Mouse (Mus musculus): ENCODE measurements at regions not wholly inside any gene's neighbourhood (a gene's known extent, or its start where the extent isn't known, plus 50 kb on each side); places are given as distances from the start of the nearest gene placed in this dataset.

DNA sequence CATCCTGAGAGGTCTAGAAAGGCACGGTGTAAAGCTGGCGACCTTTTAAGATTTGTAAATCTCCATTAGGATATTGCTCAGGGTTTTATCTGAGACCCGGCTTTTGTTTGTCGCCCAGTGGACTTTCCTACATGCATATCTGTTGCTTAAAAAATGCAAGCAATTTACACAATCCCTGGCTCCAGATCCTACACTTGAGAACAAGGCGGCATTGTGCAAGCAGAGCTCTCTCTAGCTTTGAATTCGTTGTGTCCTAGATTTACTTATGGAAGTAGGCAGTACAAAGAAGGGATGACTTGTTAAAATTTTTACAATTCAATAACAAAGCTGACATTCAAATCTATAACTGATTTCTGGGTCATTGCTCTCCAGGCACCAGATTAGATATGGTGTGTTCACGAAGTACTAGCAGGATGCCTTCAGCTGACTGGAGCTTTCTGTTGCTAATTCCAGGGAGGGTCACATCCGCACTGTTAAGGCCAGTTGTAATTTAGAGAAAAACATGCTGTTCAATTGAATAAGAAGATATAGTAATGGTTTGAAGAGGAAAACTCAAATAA, 62.2 kb upstream of the Teddm2 start:
- no peak for ATAC-seq

DNA sequence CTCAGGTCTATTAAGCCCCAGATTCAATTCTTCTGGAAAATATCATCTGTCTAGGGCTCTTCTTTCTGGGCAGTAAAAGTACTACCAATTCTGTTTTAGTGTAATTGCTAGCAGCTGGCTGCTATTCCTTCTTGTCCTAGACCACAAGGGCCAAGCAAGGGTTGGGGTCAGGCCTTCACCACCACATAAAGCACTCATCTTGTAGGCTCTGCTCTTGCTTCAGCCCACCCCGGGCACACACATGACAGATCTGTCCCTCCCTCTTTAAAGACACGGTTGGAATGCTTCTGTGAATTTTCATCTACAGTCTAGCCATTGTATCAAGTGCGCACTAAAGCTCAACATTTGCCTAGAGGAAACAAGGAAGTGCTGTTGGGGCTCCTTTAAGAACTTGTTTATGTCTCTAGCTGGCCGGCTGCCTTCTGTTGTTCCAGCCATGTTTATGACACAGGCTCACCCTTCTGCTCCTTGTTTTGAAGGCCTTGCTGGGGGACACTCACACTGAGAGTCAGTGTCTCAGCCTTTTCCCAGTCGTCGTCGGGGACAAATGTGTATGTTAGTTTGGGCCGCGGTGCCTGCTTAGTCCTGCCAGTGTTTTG, 63.8 kb upstream of the Teddm2 start:
- no peak for ATAC-seq

DNA sequence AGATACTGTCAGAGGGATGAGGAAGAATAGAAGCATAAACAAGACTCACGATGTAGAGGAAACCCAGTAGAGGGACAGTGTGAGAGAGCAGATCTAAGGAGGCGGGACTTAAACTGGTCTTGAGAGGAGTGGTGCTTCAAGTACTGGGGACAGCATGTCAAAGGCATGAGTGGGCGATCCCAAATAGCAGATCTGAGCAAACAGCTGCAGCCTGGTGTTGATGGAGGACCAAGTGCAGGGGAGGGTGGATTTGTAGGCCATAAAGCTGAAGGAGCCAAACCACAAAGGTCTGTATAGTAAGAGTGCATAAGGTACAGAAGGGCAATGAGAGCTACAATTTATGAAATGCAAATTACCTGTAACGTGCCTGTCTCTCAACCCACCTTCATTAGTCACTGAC, 69.4 kb upstream of the Teddm2 start:
- no peak for ATAC-seq

DNA sequence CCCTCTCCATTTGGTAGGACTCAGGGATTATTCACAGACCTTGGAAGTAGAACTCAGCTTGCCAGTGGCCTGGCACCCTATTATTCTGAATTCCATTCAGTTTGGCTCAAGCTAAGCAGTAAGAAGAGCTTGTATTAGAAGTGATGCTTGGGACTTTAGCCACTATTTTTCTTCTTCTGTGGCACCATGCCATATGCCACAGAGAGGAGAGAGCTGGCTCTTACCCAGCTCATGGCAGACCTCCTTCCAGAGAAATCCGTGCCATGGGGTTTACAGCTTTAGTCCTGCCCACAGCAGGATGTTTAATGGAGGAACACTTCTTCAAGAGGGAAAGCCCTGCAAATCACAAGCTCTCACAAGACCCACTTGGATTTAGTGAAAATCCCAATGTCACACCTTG, 74.3 kb upstream of the Teddm2 start:
- no peak for ATAC-seq

DNA sequence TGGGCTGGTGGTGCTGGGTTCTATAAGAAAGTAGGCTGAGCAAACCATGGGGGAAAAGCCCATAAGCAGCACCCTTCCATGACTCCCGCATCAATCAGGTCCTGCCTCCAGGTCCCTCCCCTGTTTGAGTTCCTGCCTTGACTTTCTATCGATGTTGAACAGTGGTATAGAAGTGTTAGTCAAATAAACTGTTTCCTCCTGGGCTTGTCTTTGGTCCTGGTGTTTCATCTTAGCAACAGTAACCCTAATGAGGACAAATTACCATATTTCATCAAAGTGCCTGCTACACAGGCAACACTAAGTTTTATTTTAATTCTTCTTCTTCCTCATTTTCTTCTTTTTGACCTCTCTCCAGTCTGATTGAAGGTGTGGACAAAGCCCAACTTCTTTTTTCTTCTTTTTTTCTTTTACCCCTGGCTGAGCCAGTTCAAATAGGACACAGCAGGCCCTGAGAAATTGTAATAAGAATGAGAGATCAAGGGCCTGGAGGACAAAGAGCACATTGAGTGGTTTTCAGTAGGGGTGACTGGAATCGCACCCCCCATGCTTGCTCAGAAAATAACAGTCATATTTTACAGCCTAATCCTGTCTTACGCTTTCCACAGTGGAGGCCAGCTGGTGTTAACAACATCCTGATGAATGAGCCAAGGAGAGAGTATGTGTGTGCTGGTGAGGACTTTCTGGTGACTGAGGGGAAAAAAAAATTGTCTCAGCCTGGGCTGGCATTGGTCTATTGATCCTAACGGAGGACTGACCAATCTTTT, 78.1 kb upstream of the Teddm2 start:
- no peak for ATAC-seq

DNA sequence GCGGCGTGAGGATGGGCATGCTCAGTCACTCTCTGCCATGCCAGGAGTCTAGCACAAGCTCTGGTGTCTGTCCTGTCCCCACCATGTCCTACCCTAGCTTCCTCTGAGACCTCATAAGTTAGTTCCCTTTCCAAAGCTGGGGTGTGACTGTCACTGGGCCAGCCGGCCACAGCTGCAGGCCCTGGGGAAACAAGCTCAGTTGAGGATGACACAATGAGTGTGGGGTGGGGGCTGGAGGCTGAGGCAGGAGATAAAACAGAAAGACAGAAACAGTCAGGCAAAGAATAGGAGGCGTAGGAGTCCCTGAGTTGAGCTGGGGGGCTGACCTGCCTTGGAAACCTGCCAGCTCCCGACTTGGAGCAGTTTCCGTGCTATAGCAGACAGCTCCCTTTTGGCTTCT, 80.9 kb upstream of the Teddm2 start:
- no peak for ATAC-seq

DNA sequence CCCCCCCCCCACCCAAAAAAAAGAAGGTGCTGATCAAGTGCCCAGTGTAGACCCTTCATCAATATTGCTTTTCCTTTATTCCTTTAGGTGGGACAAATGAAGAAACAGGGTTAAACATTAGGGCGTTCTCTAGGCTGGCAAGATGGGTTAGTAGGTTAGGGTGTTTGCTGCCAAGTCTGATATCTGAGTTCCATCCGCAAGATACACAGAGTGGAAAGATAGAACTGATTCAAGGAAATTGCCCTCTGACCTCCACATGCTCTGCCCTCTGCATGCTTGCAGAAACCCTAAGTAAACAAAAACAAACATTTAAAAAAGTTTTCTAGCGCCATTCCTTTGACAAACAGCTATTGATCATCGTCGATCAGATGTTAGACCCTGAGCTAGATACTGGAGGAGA, 85.6 kb upstream of the Teddm2 start:
- no peak for ATAC-seq

DNA sequence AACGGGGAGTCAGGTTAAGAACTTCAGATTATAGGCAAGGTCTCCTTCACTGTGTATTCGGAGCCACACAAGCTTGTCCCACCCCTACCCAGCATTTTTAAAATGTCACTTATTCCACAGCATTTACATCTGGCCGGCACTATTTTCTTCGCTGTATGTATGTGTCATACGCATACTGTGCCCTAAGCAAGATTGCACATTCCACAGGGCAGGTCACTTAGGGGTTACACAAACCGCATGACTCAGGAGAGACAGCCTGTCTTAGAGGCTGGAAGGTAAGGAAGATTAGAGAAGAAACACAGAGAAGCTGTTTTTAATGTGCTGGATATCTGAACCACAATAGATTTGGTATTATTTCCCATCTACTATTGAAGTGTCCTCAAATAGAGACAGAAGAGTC, 86.6 kb upstream of the Teddm2 start:
- ATAC-seq: no peak

DNA sequence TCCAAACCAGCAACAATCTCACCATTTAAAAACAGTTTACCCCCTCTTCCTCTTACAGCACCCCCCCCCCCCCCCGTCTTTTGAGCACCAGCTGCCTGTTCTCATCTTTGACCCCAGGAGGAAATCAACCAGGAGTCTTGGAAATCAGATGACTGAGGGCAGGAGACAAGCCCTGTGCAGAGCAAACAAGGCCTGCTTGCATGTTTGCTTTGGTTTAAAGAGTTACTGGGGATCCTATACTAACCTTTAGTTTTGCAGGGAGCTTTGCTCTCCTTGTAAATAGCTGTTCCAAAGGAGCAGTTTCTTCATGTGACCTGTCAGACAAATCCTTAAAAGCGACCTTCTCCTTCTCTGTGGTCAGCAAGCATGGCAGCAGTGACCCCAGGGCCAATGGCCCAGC, 88.3 kb upstream of the Teddm2 start:
- ATAC-seq: no peak

DNA sequence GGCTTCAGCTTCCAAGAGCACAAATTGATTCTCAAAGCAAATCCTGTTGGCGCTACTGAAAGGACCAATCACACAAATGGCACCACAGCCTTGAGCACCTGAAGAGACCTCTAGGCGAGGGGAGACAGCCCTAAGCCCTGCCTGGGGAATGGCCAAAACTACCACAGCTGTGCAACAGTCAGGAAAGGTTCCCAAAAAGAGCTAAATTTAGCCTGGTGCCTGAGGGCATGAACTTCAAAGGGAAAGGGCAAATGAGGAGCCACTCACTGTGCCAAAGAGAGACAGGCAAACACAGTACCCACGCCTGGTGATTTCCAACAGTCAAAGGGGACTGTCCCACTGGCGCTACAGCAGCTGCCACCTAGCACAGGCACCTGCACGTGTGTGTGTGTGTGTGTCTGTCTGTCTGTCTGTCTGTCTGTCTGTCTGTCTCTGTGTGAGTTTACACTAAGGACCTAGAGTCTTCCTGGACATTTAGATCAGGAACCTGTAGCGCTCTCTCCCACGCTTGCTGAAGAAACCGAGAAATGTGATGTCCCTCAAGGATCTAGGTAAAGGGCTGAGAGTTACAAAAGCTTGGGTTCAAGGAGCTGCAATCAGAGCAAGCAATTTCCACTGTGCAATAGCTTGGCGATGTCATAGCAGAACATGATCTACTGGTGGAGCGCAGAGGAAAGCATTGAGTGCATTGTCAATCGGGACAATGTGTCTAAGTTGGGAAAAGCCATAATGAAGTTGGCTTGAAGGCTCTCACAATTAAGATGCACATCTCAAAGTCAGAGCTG, 90.8 kb upstream of the Teddm2 start:
- no peak for ATAC-seq

DNA sequence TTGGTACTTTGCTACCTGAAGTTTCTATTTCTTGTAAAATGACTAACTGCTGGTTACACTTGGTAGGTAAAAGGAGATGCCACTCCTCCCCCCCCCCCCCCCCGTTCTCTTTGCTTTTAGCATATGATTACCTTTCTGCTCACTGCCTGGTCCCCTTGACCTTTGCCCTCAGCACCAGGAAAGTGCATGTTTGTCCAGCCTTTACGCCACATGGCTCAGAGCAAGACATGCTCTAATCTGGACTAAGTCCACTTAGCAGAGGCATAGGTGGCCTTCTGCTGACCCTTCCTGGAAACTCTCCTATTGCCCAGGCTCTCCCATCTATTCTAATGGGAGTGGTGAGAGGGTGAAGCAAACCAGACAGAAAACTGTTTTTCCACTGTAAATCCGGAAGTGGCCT, 92.4 kb upstream of the Teddm2 start:
- ATAC-seq: no peak

DNA sequence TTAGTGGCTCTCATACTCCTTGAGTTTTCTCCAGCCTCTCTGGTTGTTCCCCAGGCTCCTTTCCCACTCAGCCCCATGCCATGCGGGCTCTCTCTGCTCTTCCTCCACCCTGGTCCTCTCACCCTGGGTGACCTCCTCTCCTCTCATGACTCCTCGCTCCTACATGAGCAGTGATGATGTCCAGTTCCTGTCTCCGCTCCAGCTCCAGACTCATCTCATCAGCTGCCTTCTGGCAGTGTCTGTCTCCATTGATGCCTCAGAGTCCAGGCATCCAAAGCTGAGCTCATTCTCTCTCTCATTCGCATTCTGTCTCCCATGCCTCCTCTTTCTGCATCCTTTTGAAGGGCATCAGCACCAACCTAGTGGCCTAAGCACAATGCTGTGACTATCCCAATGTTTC, 94.8 kb upstream of the Teddm2 start:
- ATAC-seq: no peak

DNA sequence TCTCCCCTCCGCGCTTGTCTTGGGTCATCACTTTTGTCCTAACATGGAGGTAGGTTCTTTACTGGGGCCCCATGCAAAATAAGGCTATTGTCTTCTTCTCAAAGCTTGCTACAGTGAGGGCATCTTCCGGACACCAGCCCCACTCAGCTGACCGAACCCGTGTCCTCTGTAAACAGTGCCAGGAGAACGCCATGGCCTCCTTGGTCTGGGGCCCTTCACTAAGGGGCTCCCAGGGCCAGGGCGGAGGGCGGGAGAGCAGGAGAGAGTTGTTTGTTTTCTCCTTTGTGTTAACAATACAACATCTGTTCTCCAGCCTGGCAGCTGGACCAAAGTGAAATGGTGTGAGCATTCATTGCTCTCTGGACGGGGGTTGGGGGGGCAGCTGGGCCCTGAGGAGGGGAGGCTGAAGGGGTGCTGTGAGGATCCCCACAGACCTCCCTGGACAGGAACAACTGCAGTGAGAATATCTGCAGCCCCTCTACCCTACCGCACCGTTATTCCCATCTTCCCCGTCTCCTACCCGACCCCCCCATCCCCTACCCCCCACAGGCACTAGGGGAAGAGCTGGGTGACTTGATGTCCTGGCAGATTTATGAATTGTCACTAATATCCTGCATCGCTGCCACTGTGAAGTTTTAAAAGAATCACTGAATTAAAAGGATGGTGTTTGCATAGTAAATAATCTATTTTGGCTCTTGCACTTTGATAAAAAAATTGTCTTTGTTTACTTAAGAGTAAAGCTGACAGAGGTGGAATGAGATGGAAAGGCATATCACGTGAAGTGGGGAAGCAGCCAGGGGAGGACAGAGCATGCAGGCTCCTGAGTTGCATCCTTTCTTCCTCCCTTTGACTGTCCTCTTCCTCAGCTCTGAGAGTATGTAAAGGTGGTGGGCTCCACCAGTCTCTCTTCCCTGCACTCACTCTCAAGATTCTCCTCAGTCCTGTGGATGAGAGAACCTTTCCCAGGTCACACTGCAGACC, 97.5 kb upstream of the Teddm2 start:
- no peak for ATAC-seq

DNA sequence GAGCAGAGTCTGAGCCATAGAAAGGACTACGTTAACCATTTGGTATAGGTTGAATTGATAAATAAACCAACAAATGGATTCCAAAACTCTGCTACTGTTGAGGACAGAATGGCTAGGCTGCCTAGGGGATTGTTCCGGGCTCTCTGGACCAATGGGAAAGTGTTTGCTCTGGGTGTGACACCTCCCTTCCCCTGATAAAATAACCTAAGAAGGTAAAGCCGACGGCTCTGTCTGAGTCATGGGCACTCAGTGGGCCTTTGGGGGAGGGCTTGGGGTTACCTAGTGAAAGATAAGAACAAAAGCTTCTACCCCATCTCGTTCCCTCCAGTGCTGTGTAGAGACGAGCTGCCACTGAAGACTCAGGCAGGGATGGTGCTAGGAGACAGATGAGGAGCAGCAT, 99.7 kb upstream of the Teddm2 start:
- ATAC-seq: no peak

DNA sequence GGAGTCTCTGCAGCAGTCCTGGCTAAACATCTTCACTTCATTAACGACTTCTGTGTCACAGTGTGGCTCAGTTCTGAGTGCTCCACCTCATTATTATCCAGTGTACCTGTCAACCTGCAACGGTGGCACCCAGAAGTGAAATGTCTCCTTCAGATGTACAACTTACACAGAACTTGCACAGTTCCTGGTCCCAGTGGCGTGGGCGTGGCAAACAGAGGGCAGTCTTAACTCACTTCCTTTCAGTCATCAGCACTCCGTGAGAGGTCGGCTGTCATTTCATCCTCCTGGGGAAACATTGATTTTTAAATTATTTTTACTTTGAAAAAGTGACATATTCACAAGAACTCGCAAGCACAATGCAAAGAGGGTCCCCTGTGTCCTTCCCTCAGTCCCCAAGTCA, 103.6 kb upstream of the Teddm2 start:
- ATAC-seq: no peak

DNA sequence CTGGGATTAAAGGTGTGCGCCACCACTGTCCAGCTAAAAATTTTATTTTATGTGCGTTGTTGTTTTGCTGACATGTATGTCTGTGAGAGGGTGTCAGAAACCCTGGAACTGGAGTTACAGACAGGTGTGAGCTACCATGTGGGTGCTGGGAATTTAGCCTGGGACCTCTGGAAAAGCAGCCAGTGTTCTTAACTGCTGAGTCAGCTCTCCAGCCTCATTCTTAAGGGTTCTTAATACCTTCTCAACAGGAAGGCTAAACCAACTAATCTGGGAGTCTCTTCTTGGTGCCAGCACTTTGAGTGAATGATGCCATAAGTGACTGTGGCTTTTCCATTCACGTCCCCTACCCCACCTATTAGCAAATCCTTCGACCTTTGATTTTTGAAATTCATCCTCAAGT, 104.6 kb upstream of the Teddm2 start:
- ATAC-seq: no peak

DNA sequence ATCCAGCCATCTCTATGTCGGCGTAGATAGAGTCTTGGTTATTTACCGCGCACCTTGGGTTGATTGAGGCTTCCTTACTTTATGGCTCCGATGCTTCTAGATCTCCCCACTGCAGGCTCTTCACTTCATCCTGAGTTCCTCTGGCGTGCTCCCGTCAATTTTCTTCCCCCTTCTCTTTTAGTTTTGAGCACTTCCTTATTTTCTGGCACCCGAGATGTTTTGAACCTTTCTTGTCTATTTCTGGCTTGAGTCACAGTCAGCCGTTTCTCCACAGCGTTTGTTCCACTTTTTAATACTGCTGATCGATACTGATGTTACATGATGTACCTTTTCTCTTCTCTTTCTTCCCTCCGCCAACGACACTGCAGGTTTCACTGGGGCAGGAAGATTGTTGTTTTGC, 106.0 kb upstream of the Teddm2 start:
- ATAC-seq: no peak

DNA sequence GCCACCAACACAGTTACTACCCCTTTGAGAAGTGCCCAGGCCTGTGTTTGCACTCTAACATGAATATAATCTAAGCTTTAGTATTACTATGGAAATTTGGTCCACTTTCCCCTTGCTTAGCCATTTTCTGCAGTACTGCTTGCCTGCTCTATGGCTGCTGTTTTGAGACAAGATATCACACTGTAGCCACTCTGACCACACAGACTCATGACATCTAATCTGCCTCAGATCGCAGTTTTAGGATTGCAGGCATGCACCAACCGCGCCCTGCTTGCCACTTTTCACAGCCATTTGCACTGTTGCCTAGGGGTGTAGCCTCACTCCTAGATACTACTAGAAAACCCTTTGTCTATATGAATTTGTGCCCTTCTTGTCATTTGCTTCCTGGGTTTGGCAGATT, 107.4 kb upstream of the Teddm2 start:
- ATAC-seq: no peak

DNA sequence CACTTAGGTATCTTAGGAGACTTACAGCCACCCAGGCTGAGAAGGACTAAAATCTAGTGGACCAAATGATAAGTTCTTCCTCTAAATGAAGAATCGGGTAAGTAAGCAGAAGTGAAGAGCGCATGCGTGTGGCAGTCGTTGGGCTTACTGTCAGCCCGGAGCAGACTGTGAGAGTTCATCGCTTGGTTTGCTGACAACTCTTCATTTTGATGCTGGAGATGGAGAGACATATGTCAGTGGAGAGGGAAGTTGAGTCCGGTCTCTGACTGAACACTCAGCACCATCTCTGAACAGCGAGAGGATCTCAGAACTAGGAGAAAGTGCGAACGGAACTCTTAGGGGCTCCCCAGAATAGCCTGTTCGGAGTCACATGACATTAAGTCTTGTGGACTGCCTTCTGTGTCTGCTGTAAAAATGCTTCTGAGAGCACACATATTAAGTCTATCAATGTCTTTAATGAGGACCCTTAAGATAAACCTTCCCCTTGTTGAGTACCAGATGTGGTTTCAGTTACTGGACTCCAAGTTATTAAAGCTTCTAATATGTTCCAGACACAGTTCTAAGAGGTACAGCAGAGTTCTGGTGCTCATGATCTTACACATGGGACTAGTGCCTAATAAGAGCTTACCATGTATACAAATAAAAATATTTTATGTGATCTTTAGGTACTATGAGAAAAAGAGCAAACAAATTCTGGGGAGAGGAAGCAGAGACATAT, 108.7 kb upstream of the Teddm2 start:
- ATAC-seq: no peak

DNA sequence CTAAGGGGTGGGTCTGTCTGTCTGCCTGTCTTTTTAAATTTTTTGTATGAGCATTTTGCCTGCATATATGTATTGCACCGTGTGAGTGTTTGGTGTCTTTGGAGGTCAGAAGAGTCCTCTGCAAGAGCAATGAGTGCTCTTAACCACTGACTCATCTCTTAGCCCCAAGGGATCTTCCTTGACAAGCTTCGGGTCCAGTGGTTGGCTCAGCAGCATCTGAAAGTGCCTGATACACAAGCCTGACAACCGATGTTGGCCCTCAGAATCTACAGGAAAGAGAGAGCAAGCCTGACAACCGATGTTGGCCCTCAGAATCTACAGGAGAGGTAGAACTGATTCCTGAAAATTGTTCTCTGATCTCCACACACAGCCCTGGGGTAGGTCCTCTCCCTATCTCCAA, 110.7 kb upstream of the Teddm2 start:
- ATAC-seq: no peak

DNA sequence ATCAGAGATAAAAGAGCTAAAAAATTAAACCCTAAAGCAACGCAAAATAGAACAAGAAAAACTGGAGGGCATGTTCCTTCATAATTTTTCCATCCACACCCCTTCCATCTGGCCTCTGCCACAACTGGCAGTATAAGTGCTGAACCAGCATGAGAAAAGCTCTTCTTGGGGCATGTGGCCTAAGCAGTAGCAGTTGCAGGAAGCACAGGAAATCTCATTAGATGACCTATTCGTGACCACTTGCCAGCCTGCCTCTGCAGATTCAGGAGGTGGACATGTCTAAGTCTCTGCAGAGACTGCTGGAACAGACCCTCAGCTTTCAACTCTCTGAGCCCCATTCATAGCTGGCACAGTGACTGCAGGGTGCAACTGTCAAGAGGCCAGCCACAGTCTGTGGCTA, 116.5 kb upstream of the Teddm2 start:
- no peak for ATAC-seq

DNA sequence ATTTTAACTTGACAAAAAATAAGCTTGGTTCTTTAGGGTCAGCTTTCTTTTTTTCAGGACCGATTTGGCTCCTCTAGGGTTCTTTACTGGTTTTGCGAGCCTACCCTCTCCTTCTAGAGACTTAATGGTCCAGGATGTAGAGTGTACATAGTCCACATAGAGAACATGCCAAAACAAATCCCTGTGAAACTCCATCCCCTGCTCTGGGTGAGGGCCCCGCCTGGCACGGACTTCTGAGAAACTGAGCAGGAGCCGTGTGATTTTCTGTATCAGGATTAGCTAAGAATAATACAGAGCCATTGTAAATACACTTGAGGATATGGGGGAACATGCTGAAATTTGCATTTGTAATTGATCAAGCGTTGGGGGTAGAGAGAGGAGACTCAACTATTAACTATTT, 118.2 kb upstream of the Teddm2 start:
- no peak for ATAC-seq

All from CD4-positive, CD25-positive, alpha-beta regulatory T cell, adult 4 months (primary cell).